Mouse (Mus musculus): Measurements from ENCODE around the gene Vmn2r94.

DNA sequence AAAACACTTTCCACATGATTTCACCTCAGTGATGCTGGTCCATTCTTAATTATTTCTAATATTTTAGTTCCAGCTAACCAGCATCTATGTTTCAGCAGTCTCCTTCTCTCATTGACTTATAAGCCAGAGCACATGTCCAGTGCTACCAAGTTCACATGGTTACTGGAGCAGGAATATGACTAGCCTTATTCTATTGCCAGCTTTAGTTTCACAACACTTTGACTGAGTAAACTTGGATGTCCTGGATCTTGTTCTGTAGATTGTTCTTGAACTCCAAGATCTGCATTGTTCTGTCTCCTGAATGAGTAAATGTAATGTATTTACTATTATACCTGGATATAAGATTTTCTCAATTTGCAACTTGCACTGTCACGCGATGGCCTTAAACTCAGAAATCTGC, 45.5 kb upstream of the Vmn2r94 start:
- TF ChIP-seq POLR2A (IDR thresholded peaks at IDR 0.05; ENCODE audit: extremely low read depth, insufficient read depth, low read length) (no peak), CTCF (IDR thresholded peaks at IDR 0.05; ENCODE audit: low read depth, low read length) (no peak)

All from liver, adult 2 months (tissue).